Mouse (Mus musculus) lung, postnatal 4 days (tissue): ENCODE measurements around the gene Zbtb4.

Experiments
- DNase-seq, 2 experiments: peaks; one replicate each; pipeline ENCODE4 v3.0.0; 2021

The Zbtb4 gene

GRCm38 (mm10) chr11:69801379-69801977 is 35.8 kb downstream of the Zbtb4 start, which contains the start of gene Fgf11:
Gene Fgf11 (minus strand): TSS chr11:69801857.
- peak; percentile 23 to 37 for DNase-seq

- DNase-seq, result peak; percentile 90 to 92
Measured at GRCm38 (mm10) chr11:69802648-69803105, 37.0 kb downstream of the Zbtb4 start.

DNA sequence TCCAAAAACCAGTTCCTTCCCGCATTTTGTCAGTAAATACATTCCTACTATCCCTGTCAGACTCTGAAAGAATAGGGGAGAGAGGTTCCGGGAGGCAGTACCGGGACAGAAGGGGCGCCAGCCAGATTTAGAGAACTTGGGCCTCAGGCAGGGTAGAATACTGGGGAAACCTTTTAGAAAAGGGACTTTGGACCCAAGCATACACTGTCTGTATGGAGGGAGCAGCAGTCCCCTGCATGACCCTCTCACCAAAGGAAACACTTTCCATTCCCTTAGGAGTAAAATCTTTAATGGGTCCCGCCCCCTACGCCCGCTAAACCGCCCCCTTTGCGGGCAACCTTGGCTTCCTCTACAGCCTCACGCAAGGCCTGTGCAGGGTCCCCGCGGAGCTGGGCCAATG is 37.6 kb downstream of the Zbtb4 start:
- no peak for DNase-seq

DNA sequence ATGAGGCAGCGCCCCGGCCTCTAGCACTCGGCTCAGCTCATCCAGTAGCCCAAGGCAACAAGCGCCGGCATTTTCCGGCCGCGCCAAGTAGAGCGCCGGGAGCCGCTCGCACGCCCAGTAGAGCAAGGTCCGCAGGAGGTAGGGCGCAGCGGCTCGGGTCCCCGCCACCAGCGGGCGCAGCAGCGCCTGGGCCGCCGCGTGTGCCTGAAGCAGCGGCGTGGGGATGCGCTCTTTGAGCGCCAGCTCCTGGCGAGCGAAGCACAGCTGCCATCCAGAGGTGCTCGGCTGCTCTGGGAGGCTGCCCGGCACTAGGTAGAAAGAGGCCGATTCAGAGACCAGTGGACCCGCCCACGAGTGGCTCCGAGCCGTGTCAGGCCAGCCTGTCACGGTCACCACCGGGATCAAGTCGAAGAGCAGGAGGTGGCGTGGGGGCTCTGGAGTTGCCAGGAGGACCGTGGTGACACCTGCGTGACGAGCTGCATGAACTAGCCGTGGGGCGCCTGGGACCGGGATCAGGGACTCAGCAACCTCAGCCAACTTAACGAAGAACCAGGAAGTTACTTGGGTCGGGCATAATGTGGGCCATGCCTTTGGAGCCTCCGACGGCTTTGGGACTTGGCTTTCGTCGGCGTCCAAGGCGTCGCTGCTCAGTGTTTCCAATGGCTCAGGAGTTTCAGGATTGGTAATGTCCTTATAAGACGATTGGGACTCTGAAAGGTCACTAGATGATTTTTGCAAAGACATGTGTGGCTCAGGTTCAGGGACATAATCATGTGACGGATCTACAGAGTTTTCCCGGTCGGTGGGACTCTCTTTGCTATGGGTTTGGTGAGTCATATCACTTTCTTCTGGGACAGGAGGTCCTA is 38.3 kb downstream of the Zbtb4 start:
- DNase-seq, result peak; percentile 84 to 88

DNA sequence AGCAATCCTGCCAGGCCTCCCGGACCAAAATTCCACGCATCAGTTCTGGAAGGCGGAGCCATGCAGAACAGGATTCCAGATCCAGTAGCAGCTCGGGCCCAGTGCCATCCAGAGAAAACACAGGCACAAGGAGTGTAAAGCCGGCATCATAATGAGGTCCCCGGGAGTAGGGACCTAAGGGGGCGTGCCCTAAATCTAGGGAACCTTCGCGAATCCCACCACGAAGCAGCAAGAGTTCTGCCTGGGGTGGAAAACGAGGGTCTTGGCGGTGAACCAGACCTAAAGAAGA is 38.9 kb downstream of the Zbtb4 start:
- peak in 1 of 2 experiments; percentile 25 for DNase-seq

DNA sequence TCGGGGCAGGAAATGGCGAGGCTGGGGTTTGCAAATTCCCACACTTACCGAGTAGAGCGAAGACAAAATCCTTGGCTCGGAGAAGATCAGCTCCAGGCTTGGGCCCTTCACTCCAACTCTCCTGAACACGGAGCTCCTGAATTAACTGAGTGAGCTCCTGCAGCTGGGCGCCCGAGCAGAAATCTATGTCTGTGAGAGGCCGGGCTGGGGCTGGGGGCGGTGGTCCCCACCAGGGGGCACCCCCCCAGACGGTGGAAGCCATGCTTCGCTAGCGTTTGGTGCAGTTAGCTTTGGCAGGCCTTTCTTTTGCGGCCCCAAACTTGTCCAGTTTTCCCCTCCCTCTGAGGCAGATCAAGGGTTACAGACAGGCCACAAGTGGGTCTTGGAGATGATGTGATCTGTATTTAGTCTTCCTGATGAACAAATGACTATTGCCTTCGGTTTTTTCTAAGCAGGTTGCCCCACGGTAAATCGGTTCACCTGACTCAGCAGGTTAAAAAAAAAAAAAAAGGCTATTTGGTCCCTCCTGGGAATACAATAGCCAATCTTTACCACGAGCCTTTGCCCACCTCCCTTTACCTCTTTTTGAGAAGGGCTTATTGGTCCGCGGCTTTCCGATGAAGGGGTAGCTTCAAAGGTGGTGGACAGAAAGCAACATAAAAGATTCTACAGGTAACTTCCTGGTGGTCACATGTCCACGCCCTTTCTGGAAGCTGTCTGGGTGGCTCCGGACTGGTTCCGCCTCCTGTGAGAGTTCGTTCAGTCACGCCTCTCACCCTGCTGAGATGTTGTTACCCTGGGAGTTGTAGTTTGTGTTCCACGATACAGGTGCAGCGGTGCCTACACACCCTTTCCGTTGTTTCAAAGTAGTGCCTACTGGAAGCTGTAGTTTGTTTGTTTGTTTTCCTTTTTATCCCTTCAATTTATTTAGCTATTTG is 39.5 kb downstream of the Zbtb4 start, which contains the start of gene Tmem102:
Tmem102 (minus strand) TSS at position 653 of the 938 bp plus-strand sequence.
- DNase-seq, result peak; percentile 59 to 75

GRCm38 (mm10) chr11:69806378-69806777 is 40.7 kb downstream of the Zbtb4 start:
- DNase-seq, result no peak

GRCm38 (mm10) chr11:69807641-69808040 is 41.9 kb downstream of the Zbtb4 start:
- DNase-seq, result no peak

GRCm38 (mm10) chr11:69810280-69810679 is 44.6 kb downstream of the Zbtb4 start:
- DNase-seq, result no peak

- no peak for DNase-seq
Measured at GRCm38 (mm10) chr11:69815155-69815554, 49.4 kb downstream of the Zbtb4 start, which contains the start of gene Gm39566. Gene Gm39566 (minus strand): TSS chr11:69815298.

- DNase-seq, result no peak
Measured at GRCm38 (mm10) chr11:69816520-69816919, 50.8 kb downstream of the Zbtb4 start.

DNA sequence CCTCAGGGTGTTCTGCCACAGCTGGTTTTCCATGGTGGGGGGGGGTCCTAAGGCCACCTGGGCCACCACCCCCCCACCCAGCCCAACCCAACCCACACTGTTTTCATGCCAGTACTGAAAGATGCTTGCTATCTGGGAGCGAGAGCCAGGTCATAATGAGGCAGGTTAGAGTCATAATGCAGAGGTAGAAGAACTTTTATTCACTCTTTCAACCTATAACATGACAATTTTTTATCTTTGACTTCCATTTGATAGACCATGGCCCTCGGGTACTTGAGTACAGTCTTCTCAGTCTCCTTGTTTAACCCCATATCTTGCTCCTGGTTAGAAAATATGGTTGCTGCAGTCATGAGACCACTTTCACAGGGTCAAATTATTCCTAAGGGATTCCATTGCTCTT is 52.7 kb downstream of the Zbtb4 start, which contains the start of gene Spem2:
Spem2 (minus strand) TSS at position 101 of the 400 bp plus-strand sequence.
- no peak for DNase-seq

DNA sequence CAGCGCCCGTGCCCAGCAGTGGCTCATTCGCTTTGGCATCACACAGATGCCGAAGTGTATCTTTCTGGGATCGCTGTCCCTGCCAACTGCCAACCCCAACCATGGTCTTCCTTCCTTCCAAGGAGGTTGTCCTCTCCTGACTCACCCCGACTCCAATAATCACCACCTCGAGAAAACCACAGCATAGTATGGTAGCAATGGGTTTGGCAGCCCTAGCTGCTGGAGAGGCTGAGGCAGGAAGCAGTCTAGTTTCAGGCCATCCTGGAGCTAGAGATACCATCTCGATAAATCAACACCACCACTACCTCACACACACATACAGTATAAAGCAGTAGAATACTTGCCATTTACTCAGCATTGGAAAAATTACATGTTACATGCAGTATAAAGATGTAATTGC is 53.2 kb downstream of the Zbtb4 start:
- no peak for DNase-seq

GRCm38 (mm10) chr11:69822080-69822479 is 56.4 kb downstream of the Zbtb4 start, which contains the start of gene Spem1:
Gene Spem1 (minus strand): TSS chr11:69822180.
- no peak for DNase-seq

DNA sequence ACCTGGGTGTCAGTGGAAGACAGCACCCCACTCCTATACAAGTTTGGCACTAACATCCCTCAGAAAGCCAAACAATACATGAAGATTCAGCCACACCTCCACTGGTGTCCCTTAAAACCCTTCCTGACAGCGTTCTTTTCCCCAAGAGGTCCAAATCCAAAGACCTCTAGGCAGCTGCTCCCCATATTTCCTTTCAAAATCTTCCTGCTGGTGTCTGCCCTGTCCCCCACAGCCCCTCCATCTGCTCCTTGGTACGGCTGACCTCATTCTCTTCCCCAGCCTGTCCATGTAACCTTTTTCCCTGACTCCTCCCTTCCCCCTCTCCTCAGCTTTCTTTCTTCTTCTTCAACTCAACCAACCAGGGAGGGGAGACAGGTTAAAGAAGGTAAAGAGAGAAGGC is 57.7 kb downstream of the Zbtb4 start:
- no peak for DNase-seq

DNA sequence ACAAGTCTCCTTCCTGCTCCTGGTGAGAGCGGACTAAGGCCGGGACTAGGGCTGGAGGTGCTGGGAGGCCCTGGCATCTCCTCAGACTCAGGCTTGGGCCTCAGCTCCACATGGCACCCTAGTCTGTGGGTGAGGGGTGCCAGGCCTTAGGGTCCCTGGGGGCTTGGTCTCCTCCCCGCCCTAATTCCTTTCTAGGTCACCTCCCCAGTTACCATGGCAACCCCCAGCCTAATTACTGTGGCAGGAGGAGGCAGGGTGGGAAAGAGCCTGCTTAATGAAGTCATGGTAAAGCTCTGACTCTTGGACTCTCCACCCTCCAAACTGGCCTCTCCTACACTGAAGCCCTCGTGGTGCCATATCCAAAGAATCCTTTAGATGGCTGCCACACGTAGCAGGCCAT is 63.1 kb downstream of the Zbtb4 start:
- no peak for DNase-seq

- no peak for DNase-seq
Measured at GRCm38 (mm10) chr11:69833554-69833953, 67.8 kb downstream of the Zbtb4 start.
